Mouse (Mus musculus) small intestine, adult 10 weeks (tissue): ENCODE measurements around the gene Olfr1318. TPM values are rescaled to one million over a fixed set of nuclear protein-coding genes. Genes with fewer than 3 reads are reported as not detected.

Source experiments
- polyA plus RNA-seq: library from polyadenylated mRNA; stranded (reverse); fragments of 350-450 nt; fragmentation: Illumina TruSeq; extraction: RNeasy Lipid Tissue Mini Kit (QIAGEN cat#74804); gene quantifications from one replicate; pipeline ENCODE4 v1.2.3, GENCODE M21; 2014; ENCODE audit warnings: low replicate concordance

Gene Olfr1318
- not detected for polyA plus RNA-seq

GRCm38 (mm10) chr2:112153898-112154297 is at the start of gene Olfr1318:
Olfr1318 (plus strand) TSS chr2:112154198.

GRCm38 (mm10) chr2:112115340-112115739 is 38.7 kb upstream of the Olfr1318 start, which contains the start of gene Olfr1315-ps1:
Olfr1315-ps1 (minus strand) TSS chr2:112115440.

GRCm38 (mm10) chr2:112134877-112135276 is 19.1 kb upstream of the Olfr1318 start, which contains the start of gene Olfr1316:
Olfr1316 (minus strand) TSS chr2:112134977.

GRCm38 (mm10) chr2:112140029-112140428 is 14.0 kb upstream of the Olfr1318 start, which contains the start of gene Olfr1317:
Olfr1317 (plus strand) TSS chr2:112140329.

Other genes with a start within 250 kb of the Olfr1318 start
- gene Olfr1306, start 237.9 kb upstream of the Olfr1318 start, polyA plus RNA-seq, result not detected
- not detected for gene Olfr1307, start 204.8 kb upstream of the Olfr1318 start, polyA plus RNA-seq
- gene Olfr1308, start 189.3 kb upstream of the Olfr1318 start, polyA plus RNA-seq, result not detected
- gene Olfr1309, start 163.9 kb upstream of the Olfr1318 start, polyA plus RNA-seq, result not detected
- gene Olfr1310, start 141.5 kb upstream of the Olfr1318 start, polyA plus RNA-seq, result not detected
- not detected for gene Olfr1311, start 129.8 kb upstream of the Olfr1318 start, polyA plus RNA-seq
- gene Olfr1312, start 104.0 kb upstream of the Olfr1318 start, polyA plus RNA-seq, result not detected
- not detected for gene Olfr1313, start 76.4 kb upstream of the Olfr1318 start, polyA plus RNA-seq
- gene Olfr1314, start 57.4 kb upstream of the Olfr1318 start, polyA plus RNA-seq, result not detected
- gene Olfr1315-ps1, start 38.8 kb upstream of the Olfr1318 start, polyA plus RNA-seq, result not detected
- gene Olfr1316, start 19.2 kb upstream of the Olfr1318 start, polyA plus RNA-seq, result not detected
- not detected for gene Olfr1317, start 13.9 kb upstream of the Olfr1318 start, polyA plus RNA-seq
- gene Lpcat4, start 85.3 kb downstream of the Olfr1318 start, polyA plus RNA-seq, result not detected
- gene Nutm1, start 105.1 kb downstream of the Olfr1318 start, polyA plus RNA-seq, result not detected
- gene Nop10, start 107.7 kb downstream of the Olfr1318 start, polyA plus RNA-seq, result 12.3 TPM
- 97.3 TPM for gene Slc12a6, start 111.6 kb downstream of the Olfr1318 start, polyA plus RNA-seq
- not detected for gene Gm21985, start 112.1 kb downstream of the Olfr1318 start, polyA plus RNA-seq
- 53.2 TPM for gene Emc4, start 213.8 kb downstream of the Olfr1318 start, polyA plus RNA-seq
- 43.7 TPM for gene Katnbl1, start 225.0 kb downstream of the Olfr1318 start, polyA plus RNA-seq